Mouse (Mus musculus): ENCODE data around the gene Cherp. TPM values are rescaled to one million over a fixed set of nuclear protein-coding genes. Genes with fewer than 3 reads are reported as not detected.

Cherp gene
- total RNA-seq (2017): 16.7 to 20.2 TPM (median 18.6 TPM) in 3 replicates

DNA sequence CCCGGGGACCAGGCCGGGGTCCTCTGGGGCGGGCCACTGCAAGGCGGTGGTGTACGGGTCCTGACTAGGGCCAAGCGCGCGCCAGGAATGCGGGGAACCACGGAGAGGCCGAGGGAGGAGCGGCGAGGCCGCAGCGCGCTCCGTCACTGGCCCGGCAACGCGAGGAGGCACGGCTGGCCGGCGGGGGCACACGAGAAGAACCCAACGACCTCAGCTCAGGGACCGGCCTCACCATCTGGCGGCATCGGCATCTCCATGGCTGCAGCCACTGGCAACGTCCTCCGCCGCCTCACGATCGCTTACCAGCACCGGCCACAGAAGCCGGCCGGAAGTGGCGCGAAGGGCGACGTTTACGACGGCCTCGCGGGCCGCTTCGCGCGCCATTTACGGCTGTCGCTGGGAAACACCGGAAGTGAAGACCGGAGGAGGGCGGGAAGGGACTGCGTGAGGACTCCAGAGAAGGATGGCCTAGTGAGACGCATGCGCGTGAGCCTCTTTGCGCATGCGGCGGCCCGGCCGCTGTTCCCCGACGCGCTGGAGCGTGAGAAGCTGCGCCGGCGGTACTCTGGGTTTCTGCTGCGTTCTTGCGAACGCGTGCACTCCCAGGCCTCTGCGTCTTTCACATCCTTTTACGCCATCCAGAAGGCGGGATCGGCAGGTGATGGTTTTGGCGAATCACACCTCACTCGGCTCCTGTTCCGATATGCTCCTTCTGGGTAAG, at the start of gene Cherp:
Gene Cherp (minus strand): TSS at position 401 of the 721 bp plus-strand sequence.
- peak; percentile 89 for ATAC-seq (replicated peaks; ENCODE audit: insufficient number of reproducible peaks, low FRiP score, low TSS enrichment, poor library complexity, severe bottlenecking)

GRCm38 (mm10) chr8:72521888-72522287, 46.9 kb upstream of the Cherp start:
- ATAC-seq (replicated peaks; ENCODE audit: insufficient number of reproducible peaks, low FRiP score, low TSS enrichment, poor library complexity, severe bottlenecking): no peak

GRCm38 (mm10) chr8:72517421-72517988, 42.5 kb upstream of the Cherp start:
- no peak for ATAC-seq (replicated peaks; ENCODE audit: insufficient number of reproducible peaks, low FRiP score, low TSS enrichment, poor library complexity, severe bottlenecking)

DNA sequence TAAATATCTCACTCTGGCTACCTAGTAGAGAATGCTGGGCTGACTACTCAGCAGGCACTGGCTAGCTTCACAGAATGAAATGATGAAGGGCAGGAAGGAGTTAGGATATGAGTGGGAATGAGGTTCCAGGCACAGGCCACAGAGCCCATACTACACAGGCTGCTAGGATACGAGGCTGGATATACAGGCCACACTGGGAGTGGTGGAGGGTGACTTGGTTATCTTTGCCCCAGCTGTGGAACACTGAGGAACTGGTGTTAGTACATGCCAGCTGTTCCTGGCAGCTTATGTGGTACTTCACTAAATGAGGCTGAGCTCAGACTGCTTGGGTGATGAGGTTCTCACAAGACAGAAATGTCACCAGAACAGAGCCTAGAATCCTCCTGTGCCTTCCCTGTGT, 38.1 kb upstream of the Cherp start:
- ATAC-seq (replicated peaks; ENCODE audit: insufficient number of reproducible peaks, low FRiP score, low TSS enrichment, poor library complexity, severe bottlenecking): no peak

DNA sequence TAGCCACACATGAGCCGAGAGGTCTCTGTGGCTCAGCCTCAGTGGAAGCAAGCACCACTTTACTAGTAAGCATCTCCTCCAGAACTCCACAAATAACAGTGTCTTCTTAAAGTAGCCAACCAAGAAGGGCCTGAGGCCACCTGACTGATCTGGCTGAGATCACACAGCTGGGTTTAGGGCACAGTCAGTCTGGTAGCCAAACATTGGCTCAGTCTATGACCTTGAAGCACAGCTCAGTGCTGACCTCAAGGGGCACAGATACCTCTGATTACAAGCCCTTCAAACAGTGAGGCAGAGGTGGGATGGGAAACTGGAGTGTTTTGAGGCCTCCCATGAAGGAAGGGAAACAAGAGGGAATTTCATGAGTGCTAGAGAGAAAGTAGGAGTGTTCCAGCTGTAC, 37.6 kb upstream of the Cherp start:
- no peak for ATAC-seq (replicated peaks; ENCODE audit: insufficient number of reproducible peaks, low FRiP score, low TSS enrichment, poor library complexity, severe bottlenecking)

GRCm38 (mm10) chr8:72507505-72507904, 32.5 kb upstream of the Cherp start:
- no peak for ATAC-seq (replicated peaks; ENCODE audit: insufficient number of reproducible peaks, low FRiP score, low TSS enrichment, poor library complexity, severe bottlenecking)

DNA sequence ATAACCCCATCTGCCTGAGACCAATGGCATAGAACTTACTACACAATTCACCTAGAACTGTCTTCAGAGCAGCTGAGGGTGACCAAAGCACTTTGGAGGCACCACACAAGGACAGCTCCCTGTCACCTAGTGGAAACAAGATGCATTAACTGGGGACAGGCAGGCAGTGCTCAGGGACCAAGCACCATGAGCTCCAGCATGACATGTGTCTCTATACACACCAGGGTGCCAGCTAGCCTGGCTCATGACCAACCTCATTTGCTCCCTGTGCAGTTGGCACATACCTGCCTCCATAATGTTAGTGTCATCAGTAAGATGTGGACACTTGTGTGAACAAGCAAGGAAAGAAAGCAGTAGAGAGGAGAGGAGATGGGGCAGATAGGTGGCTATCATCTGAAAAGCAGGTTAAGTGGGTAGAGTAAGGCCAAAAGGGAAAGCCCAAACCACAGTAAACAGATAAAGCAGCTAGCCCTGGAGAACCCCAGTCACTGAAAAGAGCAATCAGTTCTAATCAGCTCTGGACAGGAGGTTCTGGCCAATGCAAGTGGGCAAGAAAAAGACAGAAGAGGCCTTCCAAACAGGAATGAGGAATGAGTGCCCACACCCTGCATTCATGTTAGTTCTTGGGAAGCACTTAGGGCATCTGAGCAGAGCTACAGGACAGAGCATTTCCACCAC, 29.8 kb upstream of the Cherp start:
- no peak for ATAC-seq (replicated peaks; ENCODE audit: insufficient number of reproducible peaks, low FRiP score, low TSS enrichment, poor library complexity, severe bottlenecking)

DNA sequence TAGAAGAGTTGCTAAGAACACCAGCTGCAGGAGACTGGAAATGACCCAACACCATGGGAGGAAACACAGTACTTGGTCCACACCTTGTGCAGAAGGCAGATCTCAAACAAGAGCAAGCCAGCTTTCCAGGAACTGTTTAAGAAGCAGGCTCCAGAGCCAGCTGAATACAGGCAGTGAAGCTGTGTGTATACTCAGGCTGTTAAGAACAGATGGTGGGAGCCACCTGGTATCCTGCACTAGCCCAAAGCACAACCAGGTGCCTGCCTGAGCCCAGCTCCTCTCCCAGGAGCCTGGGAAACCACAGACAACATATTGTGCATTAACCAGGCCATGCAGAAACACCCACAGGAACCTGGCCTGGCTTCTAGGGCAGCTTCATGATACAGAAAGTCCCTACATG, 29.1 kb upstream of the Cherp start:
- ATAC-seq (replicated peaks; ENCODE audit: insufficient number of reproducible peaks, low FRiP score, low TSS enrichment, poor library complexity, severe bottlenecking): no peak

- no peak for ATAC-seq (replicated peaks; ENCODE audit: insufficient number of reproducible peaks, low FRiP score, low TSS enrichment, poor library complexity, severe bottlenecking)
Observed at GRCm38 (mm10) chr8:72500521-72500931, 25.5 kb upstream of the Cherp start.

GRCm38 (mm10) chr8:72499521-72500284, 24.7 kb upstream of the Cherp start:
- ATAC-seq (replicated peaks; ENCODE audit: insufficient number of reproducible peaks, low FRiP score, low TSS enrichment, poor library complexity, severe bottlenecking): no peak

GRCm38 (mm10) chr8:72498527-72498926, 23.5 kb upstream of the Cherp start:
- no peak for ATAC-seq (replicated peaks; ENCODE audit: insufficient number of reproducible peaks, low FRiP score, low TSS enrichment, poor library complexity, severe bottlenecking)

GRCm38 (mm10) chr8:72497911-72498310, 22.9 kb upstream of the Cherp start:
- ATAC-seq (replicated peaks; ENCODE audit: insufficient number of reproducible peaks, low FRiP score, low TSS enrichment, poor library complexity, severe bottlenecking): no peak

DNA sequence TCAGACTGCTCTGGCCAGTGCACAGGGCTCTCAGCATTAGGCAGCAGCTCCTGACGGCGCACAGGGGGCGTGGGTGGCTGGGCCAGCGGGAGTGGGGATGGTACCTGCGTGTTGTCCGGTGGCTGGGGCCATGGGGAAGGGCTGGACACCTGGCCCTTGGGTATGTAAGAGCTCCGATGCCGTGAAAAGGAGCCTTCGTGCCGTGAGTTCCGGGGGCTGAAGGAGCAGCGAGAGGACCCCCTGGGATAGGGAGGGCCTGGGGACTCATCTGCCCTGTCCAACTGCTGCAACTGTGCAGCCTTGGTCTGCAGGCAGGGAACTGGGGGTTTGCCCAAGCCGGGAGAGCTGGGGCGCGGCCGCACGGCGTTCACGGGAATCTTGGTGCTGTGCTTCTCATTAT, 21.2 kb upstream of the Cherp start:
- ATAC-seq (replicated peaks; ENCODE audit: insufficient number of reproducible peaks, low FRiP score, low TSS enrichment, poor library complexity, severe bottlenecking): no peak

- no peak for ATAC-seq (replicated peaks; ENCODE audit: insufficient number of reproducible peaks, low FRiP score, low TSS enrichment, poor library complexity, severe bottlenecking)
Observed at GRCm38 (mm10) chr8:72495411-72496111, 20.5 kb upstream of the Cherp start.

GRCm38 (mm10) chr8:72493381-72493780, 18.4 kb upstream of the Cherp start:
- ATAC-seq (replicated peaks; ENCODE audit: insufficient number of reproducible peaks, low FRiP score, low TSS enrichment, poor library complexity, severe bottlenecking): no peak

- ATAC-seq (replicated peaks; ENCODE audit: insufficient number of reproducible peaks, low FRiP score, low TSS enrichment, poor library complexity, severe bottlenecking): peak; percentile 93
Observed at GRCm38 (mm10) chr8:72492622-72493081, 17.6 kb upstream of the Cherp start.

DNA sequence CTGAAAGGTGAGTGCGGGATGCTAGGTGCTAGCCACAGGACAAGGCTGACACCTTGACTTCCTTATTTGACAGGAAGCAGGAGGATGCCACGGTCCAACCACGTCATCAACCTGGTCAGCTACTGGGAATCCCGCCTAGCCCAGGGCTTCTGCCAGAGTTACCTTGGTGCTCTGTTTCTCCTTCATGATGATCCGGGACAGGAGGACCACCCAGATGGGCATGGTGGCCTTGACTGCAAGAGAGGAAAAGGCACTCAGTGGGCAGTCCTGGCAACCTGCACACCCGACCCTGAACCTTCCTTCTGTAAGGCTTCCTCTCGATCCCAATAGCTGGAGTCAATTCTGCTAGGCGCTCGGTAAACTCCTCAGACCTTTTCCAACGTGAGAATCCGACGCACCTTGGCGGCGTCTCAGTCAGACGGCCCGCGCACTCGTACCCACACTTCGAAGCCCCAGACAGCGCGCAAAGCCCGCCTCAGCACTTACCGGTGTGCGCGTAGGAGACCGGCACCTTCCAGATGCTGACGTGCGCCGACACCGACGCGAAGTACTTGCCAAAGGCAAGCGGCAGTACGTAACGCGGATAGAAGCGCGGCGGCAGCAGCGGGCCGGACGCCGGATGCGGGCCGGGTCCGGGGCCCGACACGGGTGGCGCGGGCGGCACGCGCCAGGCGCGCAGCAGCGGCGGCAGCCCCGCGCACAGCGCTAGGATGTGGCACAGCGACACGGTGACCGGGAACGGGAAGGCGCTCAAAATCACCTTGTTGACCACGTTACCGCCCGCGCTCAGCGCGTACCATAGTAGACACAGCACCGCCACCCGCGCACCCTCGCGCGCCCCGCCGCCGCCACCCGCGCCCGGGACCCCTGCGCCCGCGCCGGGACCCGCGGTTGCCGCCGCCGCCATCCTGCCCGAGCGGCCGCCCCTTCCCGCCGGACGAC, 16.9 kb upstream of the Cherp start, which contains the start of gene Slc35e1:
Gene Slc35e1 (minus strand): TSS at position 935 of the 942 bp plus-strand sequence.
- no peak for ATAC-seq (replicated peaks; ENCODE audit: insufficient number of reproducible peaks, low FRiP score, low TSS enrichment, poor library complexity, severe bottlenecking)

All from monocyte, adult 5-6 weeks (primary cell).